Mouse (Mus musculus) neural tube, embryonic 14.5 days (tissue): Measurements from ENCODE around the gene Klf3. TPM values are rescaled to one million over a fixed set of nuclear protein-coding genes. Genes with fewer than 3 reads are reported as not detected.
A peak's percentile ranks its signal among the peaks of the same experiment; 100 is the strongest.
"Not testable (repeated sequence)": the region's sequence is repeated elsewhere in the genome, so short reads cannot be mapped to it uniquely, and the experiment has no call there.

Source experiments
- ATAC-seq: fragments of 200-750 bp; cut with Nextera tagmentation; 2 replicates; pipeline ENCODE4 v1.8.0; 2017; ENCODE audit warnings: low read depth, mild to moderate bottlenecking, moderate TSS enrichment, moderate library complexity
- H3K27ac ChIP-seq: fragments of 300-500 bp; sonication (generic); 2 replicates; pipeline ENCODE4 v1.5.1; 2014; ENCODE audit warnings: low read depth, mild to moderate bottlenecking, control low read depth, low read length, moderate library complexity, mixed read lengths
- H3K27me3 ChIP-seq: fragments of 300-500 bp; sonication (generic); 2 replicates; pipeline ENCODE4 v1.6.1; 2014; ENCODE audit warnings: low read length; ENCODE audit not compliant: control insufficient read depth, insufficient read depth
- H3K36me3 ChIP-seq: fragments of 300-500 bp; sonication (generic); 2 replicates; pipeline ENCODE4 v1.6.1; 2014; ENCODE audit warnings: low read length, mixed read lengths; ENCODE audit not compliant: control insufficient read depth, insufficient read depth
- H3K4me1 ChIP-seq: fragments of 300-500 bp; sonication (generic); 2 replicates; pipeline ENCODE4 v1.6.1; 2014; ENCODE audit warnings: low read length; ENCODE audit not compliant: control insufficient read depth, insufficient read depth
- H3K4me2 ChIP-seq: fragments of 300-500 bp; sonication (generic); 2 replicates; pipeline ENCODE4 v1.6.1; 2014; ENCODE audit warnings: mild to moderate bottlenecking, low read depth, low read length, control low read depth
- H3K4me3 ChIP-seq: fragments of 300-500 bp; sonication (generic); 2 replicates; pipeline ENCODE4 v1.5.1; 2014; ENCODE audit warnings: low read depth, low read length, control low read depth, mixed read lengths
- H3K9ac ChIP-seq: fragments of 300-500 bp; sonication (generic); replicated peaks from 2 replicates; pipeline ENCODE4 v1.6.1; 2014; ENCODE audit warnings: low read depth, mild to moderate bottlenecking, control low read depth, low read length, mixed read lengths
- H3K9me3 ChIP-seq: fragments of 300-500 bp; sonication (generic); 2 replicates; pipeline ENCODE4 v1.6.1; 2016; ENCODE audit warnings: low read length; ENCODE audit not compliant: control insufficient read depth
- WGBS: fragments of 180-500 bp; shearing (Covaris S2); extraction: QIAGEN DNeasy Blood & Tissue Kit; methylation state at CpG from one replicate; pipeline ENCODE4 v1.1.7; 2014; 5-methylcytosine and 5-hydroxymethylcytosine counted together
- polyA plus RNA-seq: library from polyadenylated mRNA; unstranded; fragments of >200 nt; fragmentation: Nextera tagmentation; extraction: Ambion mirVana; gene quantifications from 2 replicates; pipeline ENCODE4 v1.2.1, GENCODE M21; 2014

The Klf3 gene
- polyA plus RNA-seq, 1 experiment from 2014 or later: 20.1 TPM

GRCm38 (mm10) chr5:64877235-64878026 lies 74.2 kb downstream of the Klf3 start:
- Histone ChIP-seq H3K36me3 (no peaks in the 10 kb centered on the region), H3K4me2 (no peak overlapping the region), H3K4me1 (peaks cover 7% of the 10 kb centered on the region; the same call in 1 of the 2 replicates), H3K9me3 (peaks cover 5% of the 10 kb centered on the region), H3K9ac (no peak overlapping the region), H3K4me3 (no peak overlapping the region), H3K27ac (peak overlapping the region; percentile 16), H3K27me3 (no peaks in the 10 kb centered on the region)
- ATAC-seq: peak; percentile 30; the same call in 1 of the 2 replicates
- WGBS: 22% methylated on average over 15 of the region's 15 CpGs

GRCm38 (mm10) chr5:64878027-64878425 lies 74.8 kb downstream of the Klf3 start:
- H3K4me2 ChIP-seq: no peak overlapping the region
- peak; percentile 92 for ATAC-seq
- no peak overlapping the region for H3K9ac ChIP-seq
- H3K9me3 ChIP-seq: peaks cover 5% of the 10 kb centered on the region
- H3K4me1 ChIP-seq: peaks cover 7% of the 10 kb centered on the region; the same call in 1 of the 2 replicates
- no peak overlapping the region for H3K27ac ChIP-seq
- 5% methylated on average over 4 of the region's 4 CpGs for WGBS
- H3K27me3 ChIP-seq: no peaks in the 10 kb centered on the region
- H3K4me3 ChIP-seq: no peak overlapping the region
- no peaks in the 10 kb centered on the region for H3K36me3 ChIP-seq

GRCm38 (mm10) chr5:64878526-64878925 lies 75.3 kb downstream of the Klf3 start:
- peaks cover 5% of the 10 kb centered on the region for H3K9me3 ChIP-seq
- H3K9ac ChIP-seq: no peak overlapping the region
- WGBS: 74% methylated on average over 2 of the region's 2 CpGs
- H3K4me3 ChIP-seq: no peak overlapping the region
- ATAC-seq: no peak
- H3K4me2 ChIP-seq: no peak overlapping the region
- no peaks in the 10 kb centered on the region for H3K27me3 ChIP-seq
- no peak overlapping the region for H3K27ac ChIP-seq
- peaks cover 7% of the 10 kb centered on the region; the same call in 1 of the 2 replicates for H3K4me1 ChIP-seq
- no peaks in the 10 kb centered on the region for H3K36me3 ChIP-seq

- ATAC-seq: no peak
- WGBS: 49% methylated on average over 3 of the region's 3 CpGs
- H3K27me3 ChIP-seq: no peaks in the 10 kb centered on the region
Measured at GRCm38 (mm10) chr5:64879241-64879640, 76.1 kb downstream of the Klf3 start.

GRCm38 (mm10) chr5:64881559-64881958 lies 78.4 kb downstream of the Klf3 start:
- 96% methylated on average over 5 of the region's 10 CpGs for WGBS
- H3K27ac ChIP-seq, H3K4me1 ChIP-seq, H3K9ac ChIP-seq, H3K36me3 ChIP-seq, H3K9me3 ChIP-seq, H3K4me2 ChIP-seq, ATAC-seq, H3K4me3 ChIP-seq, H3K27me3 ChIP-seq: not testable (repeated sequence)

More at GRCm38 (mm10) chr5:64879241-64879640, 76.1 kb downstream of the Klf3 start:
- H3K9me3 ChIP-seq: peaks cover 3% of the 10 kb centered on the region
- H3K36me3 ChIP-seq: no peaks in the 10 kb centered on the region
- no peak overlapping the region for H3K27ac ChIP-seq
- H3K9ac ChIP-seq: no peak overlapping the region
- H3K4me3 ChIP-seq: no peak overlapping the region
- H3K4me2 ChIP-seq: no peak overlapping the region
- peaks cover 7% of the 10 kb centered on the region; the same call in 1 of the 2 replicates for H3K4me1 ChIP-seq

- not testable (repeated sequence) for H3K9ac ChIP-seq, H3K9me3 ChIP-seq, H3K4me2 ChIP-seq, H3K36me3 ChIP-seq, ATAC-seq, H3K4me1 ChIP-seq, H3K27ac ChIP-seq, H3K27me3 ChIP-seq, H3K4me3 ChIP-seq
- WGBS: 87% methylated on average over 7 of the region's 11 CpGs
Measured at GRCm38 (mm10) chr5:64881976-64882375, 78.8 kb downstream of the Klf3 start.

Other genes with a start within 250 kb of the Klf3 start
- 0.11 and 0.61 TPM in 2 replicates for gene Tlr1, start 130.2 kb downstream of the Klf3 start, polyA plus RNA-seq
- 0.20 and 0.39 TPM in 2 replicates for gene Tlr6, start 156.7 kb downstream of the Klf3 start, polyA plus RNA-seq
- gene Fam114a1, start 166.7 kb downstream of the Klf3 start, polyA plus RNA-seq: 3.4 and 11.6 TPM in 2 replicates